Mouse (Mus musculus): ENCODE data around the gene Gabarapl2.

DNA sequence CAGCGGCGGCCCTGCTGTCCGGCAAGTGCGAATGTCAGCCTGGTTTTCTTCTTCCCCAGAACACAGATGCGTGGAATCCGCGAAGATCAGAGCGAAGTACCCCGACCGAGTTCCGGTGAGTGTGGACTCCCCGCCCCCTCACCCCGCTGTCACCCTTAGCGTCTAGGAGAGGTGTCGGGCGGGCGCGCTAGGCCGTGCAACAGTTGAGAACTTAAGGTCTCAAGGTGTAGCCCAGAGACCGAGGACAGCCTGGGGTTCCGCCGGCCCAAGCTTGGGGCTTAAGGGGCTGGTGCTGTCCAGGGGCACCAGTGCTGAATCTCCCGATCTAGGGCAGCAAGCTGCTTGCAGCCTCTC, 575 bp downstream of the Gabarapl2 start:
- TF ChIP-seq CTCF (IDR thresholded peaks at IDR 0.05; ENCODE audit: borderline replicate concordance, insufficient read depth, low read length) (no peak), POLR2A (IDR thresholded peaks at IDR 0.05; ENCODE audit: low read depth, low read length) (no peak)

Measured in embryonic fibroblast, embryonic 13.5 days (primary cell).